Mouse (Mus musculus): ENCODE measurements around the gene Akap12.

The Akap12 gene

GRCm38 (mm10) chr10:4395321-4395720 lies 129.1 kb downstream of the Akap12 start:
- DNase-seq (ENCODE audit: low spot score in 2 of 2) = no peak

DNA sequence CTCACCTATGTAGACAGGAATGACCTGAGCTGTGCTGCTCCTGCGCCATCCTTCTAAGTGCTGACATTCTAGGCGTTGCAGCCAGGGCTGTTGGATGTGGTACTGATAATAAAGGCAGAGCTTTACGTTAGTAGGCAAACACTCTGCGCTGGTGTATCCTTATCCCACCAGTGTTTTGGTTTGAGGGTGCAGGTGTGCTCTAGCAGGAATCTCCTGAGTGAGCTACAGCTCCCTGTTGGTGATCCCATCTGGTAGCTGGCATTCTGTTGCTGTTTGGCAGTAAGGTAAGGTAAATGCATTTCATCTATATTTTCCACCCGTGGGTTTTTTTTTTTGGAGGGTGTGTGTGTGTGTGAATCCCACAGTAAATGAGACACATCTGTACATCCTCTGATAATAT lies 131.9 kb downstream of the Akap12 start:
- no peak for DNase-seq (ENCODE audit: low spot score in 2 of 2)

- peak in 1 of 2 experiments; percentile 25 for DNase-seq (ENCODE audit: low spot score in 2 of 2)
Measured at GRCm38 (mm10) chr10:4404895-4405491, 138.8 kb downstream of the Akap12 start.

DNA sequence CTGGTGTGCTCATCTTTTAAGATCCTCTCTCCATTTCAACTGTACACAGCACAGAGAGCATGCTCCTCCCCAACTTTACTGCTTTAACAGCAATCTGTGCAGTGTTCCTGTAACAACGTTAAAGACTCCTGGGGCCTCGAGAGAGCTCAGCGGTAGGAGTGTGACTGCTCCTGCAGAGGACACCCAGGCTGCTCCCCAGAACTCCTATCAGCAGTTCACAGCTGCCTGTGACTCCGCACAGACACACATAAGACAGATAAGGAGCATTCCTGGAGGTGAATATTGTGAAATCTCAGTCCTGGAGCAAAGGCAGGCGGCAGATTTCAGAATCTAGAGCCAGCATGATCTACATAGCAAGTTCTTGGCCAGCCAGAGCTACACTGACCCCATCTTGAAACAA lies 139.3 kb downstream of the Akap12 start:
- DNase-seq (ENCODE audit: low spot score in 2 of 2) = no peak

GRCm38 (mm10) chr10:4407191-4407590 lies 141.0 kb downstream of the Akap12 start:
- no peak for DNase-seq (ENCODE audit: low spot score in 2 of 2)

Data from spleen, postnatal 4 days (tissue).